Mouse (Mus musculus): ENCODE measurements around the gene Bin2. TPM values are rescaled to one million over a fixed set of nuclear protein-coding genes. Genes with fewer than 3 reads are reported as not detected.

Bin2 gene
- total and polyA plus RNA-seq, 3 experiments = 51.4 to 89.9 (median 64.8) TPM

GRCm38 (mm10) chr15:100691990-100692389 is 22.6 kb upstream of the Bin2 start:
- H3K36me3 ChIP-seq (replicated peaks in 1 of 2; ENCODE audit: control insufficient read depth in 1 of 2, insufficient read depth in 1 of 2, low read length in 1 of 2) = no peaks in the 10 kb centered on the region
- DNase-seq (ENCODE audit: extremely low read depth) = no peak
- no peaks in the 10 kb centered on the region for H3K79me2 ChIP-seq (replicated peaks; ENCODE audit: control insufficient read depth, extremely low read depth, insufficient read depth, poor library complexity, severe bottlenecking)
- peaks cover 3 to 12% of the 10 kb centered on the region in 2 experiments for H3K4me1 ChIP-seq (ENCODE audit: control insufficient read depth in 1 of 2, insufficient read depth in 2 of 2)
- no peak overlapping the region for H3K4me3 ChIP-seq (replicated peaks in 1 of 3; ENCODE audit: low read depth in 2 of 3, low read length in 2 of 3, poor library complexity in 1 of 3)
- dilution Hi-C loops (cut with MboI; ENCODE audit: extremely low pct_ligation_motif_present, extremely low pct_unique_long_range_greater_than_20kb, low sequenced_read_pairs) = no loop called here
- no peaks in the 10 kb centered on the region for H3K27me3 ChIP-seq (replicated peaks)
- H3K9me3 ChIP-seq (replicated peaks; ENCODE audit: low read length) = peaks cover 25% of the 10 kb centered on the region
- H3K27ac ChIP-seq (ENCODE audit: insufficient read depth, low read depth) = no peak overlapping the region
- H3K4me2 ChIP-seq (ENCODE audit: insufficient read depth, low read depth, poor library complexity, severe bottlenecking) = no peak overlapping the region
- TF ChIP-seq USF2 (conservative IDR thresholded peaks at IDR 0.05; ENCODE audit: low read depth, low read length) (no peak), TCF12 (IDR thresholded peaks at IDR 0.05; ENCODE audit: low read depth, low read length) (no peak), ELF1 (IDR thresholded peaks at IDR 0.05; ENCODE audit: low read depth, low read length) (no peak), BHLHE40 (IDR thresholded peaks at IDR 0.05; ENCODE audit: low read depth, low read length) (no peak), CHD1 (IDR thresholded peaks at IDR 0.05; ENCODE audit: low read depth, low read length) (no peak), MEF2A (IDR thresholded peaks at IDR 0.05; ENCODE audit: borderline replicate concordance, low read depth, low read length) (no peak), EP300 (IDR thresholded peaks at IDR 0.05; ENCODE audit: low read length) (no peak), MAFK (IDR thresholded peaks at IDR 0.05; ENCODE audit: insufficient replicate concordance, low read length) (no peak), JUN (IDR thresholded peaks at IDR 0.05; ENCODE audit: insufficient read depth, low read depth, low read length) (no peak), NRF1 (IDR thresholded peaks at IDR 0.05; ENCODE audit: low read depth, low read length) (no peak), POLR2AphosphoS2 (IDR thresholded peaks at IDR 0.05; ENCODE audit: low read depth, low read length) (no peak), CHD2 (IDR thresholded peaks at IDR 0.05; ENCODE audit: low read length) (no peak), USF1 (IDR thresholded peaks at IDR 0.05; ENCODE audit: low read depth, low read length) (no peak), GABPA (IDR thresholded peaks at IDR 0.05; ENCODE audit: insufficient replicate concordance, low read depth, low read length) (no peak), RCOR1 (conservative IDR thresholded peaks at IDR 0.05; ENCODE audit: low read depth, low read length) (no peak), RAD21 (IDR thresholded peaks at IDR 0.05; ENCODE audit: low read depth, low read length) (no peak), IRF4 (IDR thresholded peaks at IDR 0.05; ENCODE audit: low read depth, low read length) (no peak)
- in situ Hi-C loops (cut with MboI; ENCODE audit: low pct_ligation_motif_present, low pct_unique_long_range_greater_than_20kb, low sequenced_read_pairs) = loop anchor here (5.0 kb wide), 1 partner anchor 230 kb away; no protein-coding TSS in a partner anchor
- H3K9ac ChIP-seq (ENCODE audit: insufficient read depth, low read depth) = no peak overlapping the region

- TF ChIP-seq CHD2 (IDR thresholded peaks at IDR 0.05; ENCODE audit: low read length) (no peak), USF2 (conservative IDR thresholded peaks at IDR 0.05; ENCODE audit: low read depth, low read length) (no peak), POLR2AphosphoS2 (IDR thresholded peaks at IDR 0.05; ENCODE audit: low read depth, low read length) (no peak), MAFK (IDR thresholded peaks at IDR 0.05; ENCODE audit: insufficient replicate concordance, low read length) (no peak), BHLHE40 (IDR thresholded peaks at IDR 0.05; ENCODE audit: low read depth, low read length) (no peak), MAX (IDR thresholded peaks at IDR 0.05; ENCODE audit: low read length) (no peak), SMC3 (IDR thresholded peaks at IDR 0.05; ENCODE audit: low read depth, low read length) (no peak), EP300 (IDR thresholded peaks at IDR 0.05; ENCODE audit: low read length) (no peak), MYC (IDR thresholded peaks at IDR 0.05; ENCODE audit: low read depth, low read length) (no peak), NELFE (IDR thresholded peaks at IDR 0.05; ENCODE audit: low read depth, low read length) (no peak), ZKSCAN1 (IDR thresholded peaks at IDR 0.05; ENCODE audit: borderline replicate concordance, low read depth, low read length) (no peak), MAZ (IDR thresholded peaks at IDR 0.05; ENCODE audit: low read depth, low read length) (no peak), MEF2A (IDR thresholded peaks at IDR 0.05; ENCODE audit: borderline replicate concordance, low read depth, low read length) (no peak), ZC3H11A (IDR thresholded peaks at IDR 0.05; ENCODE audit: low read depth, low read length) (no peak), GABPA (IDR thresholded peaks at IDR 0.05; ENCODE audit: insufficient replicate concordance, low read depth, low read length) (no peak), SIN3A (IDR thresholded peaks at IDR 0.05; ENCODE audit: low read length) (no peak), UBTF (IDR thresholded peaks at IDR 0.05; ENCODE audit: low read depth, low read length) (no peak), MXI1 (IDR thresholded peaks at IDR 0.05; ENCODE audit: low read depth, low read length) (no peak), ZNF384 (IDR thresholded peaks at IDR 0.05; ENCODE audit: low read depth, low read length) (no peak), ZMIZ1 (IDR thresholded peaks at IDR 0.05; ENCODE audit: low read depth, low read length) (no peak)
- no peaks in the 10 kb centered on the region for H3K79me2 ChIP-seq (replicated peaks; ENCODE audit: control insufficient read depth, extremely low read depth, insufficient read depth, poor library complexity, severe bottlenecking)
- H3K27ac ChIP-seq (ENCODE audit: insufficient read depth, low read depth) = peak within 1 kb of the TSS; percentile 48
- H3K4me2 ChIP-seq (ENCODE audit: insufficient read depth, low read depth, poor library complexity, severe bottlenecking) = peak within 1 kb of the TSS; percentile 73
- peak within 1 kb of the TSS; percentile 46 for H3K9ac ChIP-seq (ENCODE audit: insufficient read depth, low read depth)
- H3K9me3 ChIP-seq (replicated peaks; ENCODE audit: low read length) = peaks cover 25% of the 10 kb centered on the region
- peaks cover 0 to under 1% of the 10 kb centered on the region in 2 experiments for H3K36me3 ChIP-seq (replicated peaks in 1 of 2; ENCODE audit: control insufficient read depth in 1 of 2, insufficient read depth in 1 of 2, low read length in 1 of 2)
- H3K27me3 ChIP-seq (replicated peaks) = no peaks in the 10 kb centered on the region
- peak within 1 kb of the TSS in 1 of 3 experiments; percentile 8 for H3K4me3 ChIP-seq (replicated peaks in 1 of 3; ENCODE audit: low read depth in 2 of 3, low read length in 2 of 3, poor library complexity in 1 of 3)
- peaks cover 8 to 20% of the 10 kb centered on the region in 2 experiments for H3K4me1 ChIP-seq (ENCODE audit: control insufficient read depth in 1 of 2, insufficient read depth in 2 of 2)
- dilution Hi-C loops (cut with MboI; ENCODE audit: extremely low pct_ligation_motif_present, extremely low pct_unique_long_range_greater_than_20kb, low sequenced_read_pairs) (no loop called here), in situ Hi-C loops (cut with MboI; ENCODE audit: low pct_ligation_motif_present, low pct_unique_long_range_greater_than_20kb, low sequenced_read_pairs) (no loop called here)
- DNase-seq (ENCODE audit: extremely low read depth) = peak; percentile 62
Measured at GRCm38 (mm10) chr15:100687430-100687971, 18.1 kb upstream of the Bin2 start, which contains the start of gene Cela1. Gene Cela1, minus strand, starts transcription at chr15:100687921.

Measured in CH12.LX (cell line).